Mouse (Mus musculus) thymus, postnatal 10 days (tissue): Measurements from ENCODE around the gene Cep131.
A peak's percentile ranks its signal among the peaks of the same experiment; 100 is the strongest.

Experiments used
- DNase-seq, 2 experiments: peaks; one replicate each; pipeline ENCODE4 v3.0.0; 2021; ENCODE audit warnings: low spot score in 2 of 2

Gene Cep131

GRCm38 (mm10) chr11:120098588-120099511 is 12.2 kb upstream of the Cep131 start, which contains the start of the genes Tepsin and Ndufaf8:
Gene Tepsin (minus strand): TSS chr11:120098731.
Gene Ndufaf8 (plus strand): TSS chr11:120098928.
- peak; percentile 97 for DNase-seq

GRCm38 (mm10) chr11:120092817-120093591 is 6.4 kb upstream of the Cep131 start:
- peak; percentile 44 to 63 for DNase-seq

- DNase-seq: no peak
Observed at GRCm38 (mm10) chr11:120090661-120091060, 4.0 kb upstream of the Cep131 start.

- DNase-seq: peak in 1 of 2 experiments; percentile 37
Observed at GRCm38 (mm10) chr11:120085891-120086627, 568 bp downstream of the Cep131 start.

- no peak for DNase-seq
Observed at GRCm38 (mm10) chr11:120080282-120080681, 6.3 kb downstream of the Cep131 start.

- no peak for DNase-seq
Observed at GRCm38 (mm10) chr11:120076191-120076590, 10.4 kb downstream of the Cep131 start.

GRCm38 (mm10) chr11:120072986-120073647 is 13.5 kb downstream of the Cep131 start:
- no peak for DNase-seq

- no peak for DNase-seq
Observed at GRCm38 (mm10) chr11:120071731-120072320, 14.8 kb downstream of the Cep131 start.

GRCm38 (mm10) chr11:120071065-120071464 is 15.6 kb downstream of the Cep131 start:
- DNase-seq: no peak

- no peak for DNase-seq
Observed at GRCm38 (mm10) chr11:120070286-120070930, 16.2 kb downstream of the Cep131 start.

- DNase-seq: no peak
Observed at GRCm38 (mm10) chr11:120069261-120069660, 17.4 kb downstream of the Cep131 start.

- no peak for DNase-seq
Observed at GRCm38 (mm10) chr11:120067834-120068233, 18.8 kb downstream of the Cep131 start.

GRCm38 (mm10) chr11:120065291-120065690 is 21.3 kb downstream of the Cep131 start:
- peak; percentile 32 to 80 for DNase-seq

GRCm38 (mm10) chr11:120064668-120065040 is 22.0 kb downstream of the Cep131 start:
- no peak for DNase-seq

GRCm38 (mm10) chr11:120064006-120064667 is 22.5 kb downstream of the Cep131 start:
- no peak for DNase-seq

- DNase-seq: no peak
Observed at GRCm38 (mm10) chr11:120063326-120063725, 23.3 kb downstream of the Cep131 start.

- no peak for DNase-seq
Observed at GRCm38 (mm10) chr11:120060634-120061033, 26.0 kb downstream of the Cep131 start.

GRCm38 (mm10) chr11:120055953-120056732 is 30.5 kb downstream of the Cep131 start:
- no peak for DNase-seq

- no peak for DNase-seq
Observed at GRCm38 (mm10) chr11:120053846-120054245, 32.8 kb downstream of the Cep131 start.
